Mouse (Mus musculus) stomach, embryonic 14.5 days (tissue): ENCODE measurements around the gene Nr2c1. TPM values are rescaled to one million over a fixed set of nuclear protein-coding genes. Genes with fewer than 3 reads are reported as not detected.

ENCODE experiments used
- ATAC-seq: fragments of 200-750 bp; cut with Nextera tagmentation; 2 replicates; pipeline ENCODE4 v1.8.0; 2017; ENCODE audit warnings: low read depth, moderate TSS enrichment; ENCODE audit not compliant: insufficient number of reproducible peaks, insufficient read depth, low FRiP score
- H3K27ac ChIP-seq: fragments of 300-500 bp; sonication (generic); 2 replicates; pipeline ENCODE4 v1.5.1; 2014; ENCODE audit warnings: mild to moderate bottlenecking, low read length, moderate library complexity, mixed read lengths
- H3K27me3 ChIP-seq: fragments of 300-500 bp; sonication (generic); 2 replicates; pipeline ENCODE4 v1.6.1; 2014; ENCODE audit warnings: low read length, control low read depth, mixed read lengths; ENCODE audit not compliant: control insufficient read depth, insufficient read depth
- H3K36me3 ChIP-seq: fragments of 300-500 bp; sonication (generic); 2 replicates; pipeline ENCODE4 v1.6.1; 2014; ENCODE audit warnings: mild to moderate bottlenecking, control low read depth, low read length, moderate library complexity, mixed read lengths; ENCODE audit not compliant: control insufficient read depth, insufficient read depth
- H3K4me1 ChIP-seq: fragments of 300-500 bp; sonication (generic); 2 replicates; pipeline ENCODE4 v1.6.1; 2014; ENCODE audit warnings: low read length, control low read depth, mixed read lengths; ENCODE audit not compliant: control insufficient read depth, insufficient read depth
- H3K4me2 ChIP-seq: fragments of 300-500 bp; sonication (generic); replicated peaks from 2 replicates; pipeline ENCODE4 v1.6.1; 2014; ENCODE audit warnings: low read depth, low read length, control low read depth
- H3K4me3 ChIP-seq: fragments of 300-500 bp; sonication (generic); 2 replicates; pipeline ENCODE4 v1.5.1; 2014; ENCODE audit warnings: low read depth, low read length, control low read depth
- H3K9ac ChIP-seq: fragments of 300-500 bp; sonication (generic); replicated peaks from 2 replicates; pipeline ENCODE4 v1.6.1; 2014; ENCODE audit warnings: low read depth, mild to moderate bottlenecking, control low read depth, low read length, moderate library complexity, mixed read lengths
- H3K9me3 ChIP-seq: fragments of 300-500 bp; sonication (generic); 2 replicates; pipeline ENCODE4 v1.6.1; 2016; ENCODE audit warnings: low read depth, low read length, control low read depth; ENCODE audit not compliant: control insufficient read depth
- WGBS: fragments of 180-500 bp; shearing (Covaris S2); extraction: QIAGEN DNeasy Blood & Tissue Kit; methylation state at CpG from one replicate; pipeline ENCODE4 v1.1.7; 2014; 5-methylcytosine and 5-hydroxymethylcytosine counted together
- polyA plus RNA-seq: library from polyadenylated mRNA; unstranded; fragments of >200 nt; fragmentation: Nextera tagmentation; extraction: Ambion mirVana; gene quantifications from 2 replicates; pipeline ENCODE4 v1.2.1, GENCODE M21; 2014

Nr2c1 gene
- polyA plus RNA-seq, 1 experiment from 2014 or later, result 12.7 TPM

GRCm38 (mm10) chr10:94129680-94130119 lies 18.1 kb upstream of the Nr2c1 start:
- Histone ChIP-seq H3K4me3 (no peak overlapping the region), H3K4me2 (no peak overlapping the region), H3K27ac (peak overlapping the region; percentile 82), H3K36me3 (no peaks in the 10 kb centered on the region), H3K27me3 (no peaks in the 10 kb centered on the region), H3K4me1 (peaks cover 16% of the 10 kb centered on the region; the same call in 1 of the 2 replicates), H3K9ac (no peak overlapping the region), H3K9me3 (no peaks in the 10 kb centered on the region)
- WGBS, result 26% methylated on average over 9 of the region's 9 CpGs
- peak; percentile 65; the same call in 1 of the 2 replicates for ATAC-seq

DNA sequence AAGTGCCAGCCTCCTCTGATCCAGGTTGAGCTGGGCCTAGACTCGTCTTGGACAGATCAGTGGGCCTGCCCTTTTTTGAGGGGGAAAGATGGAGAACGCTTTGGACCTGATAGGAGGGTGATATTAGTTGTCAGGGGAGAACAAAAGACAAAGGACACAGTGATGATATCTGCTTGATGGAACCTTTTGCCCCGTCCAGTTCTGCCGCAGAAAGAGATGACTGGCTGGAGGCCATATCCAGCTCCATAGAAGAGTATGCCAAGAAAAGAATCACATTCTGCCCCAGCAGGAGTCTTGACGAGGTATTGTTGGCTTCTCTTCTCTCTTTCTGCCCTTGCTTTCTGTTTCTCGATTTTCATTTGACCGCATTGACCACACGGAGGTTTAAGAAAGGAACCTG lies 14.7 kb upstream of the Nr2c1 start:
- no peaks in the 10 kb centered on the region for H3K27me3 ChIP-seq
- H3K9me3 ChIP-seq, result no peaks in the 10 kb centered on the region
- no peak overlapping the region for H3K27ac ChIP-seq
- H3K4me1 ChIP-seq, result peaks cover 16% of the 10 kb centered on the region; the same call in 1 of the 2 replicates
- ATAC-seq, result no peak
- H3K4me2 ChIP-seq, result no peak overlapping the region
- no peaks in the 10 kb centered on the region for H3K36me3 ChIP-seq
- no peak overlapping the region for H3K4me3 ChIP-seq
- 83% methylated on average over 8 of the region's 8 CpGs for WGBS
- H3K9ac ChIP-seq, result no peak overlapping the region

- no peaks in the 10 kb centered on the region for H3K27me3 ChIP-seq
- no peak overlapping the region for H3K27ac ChIP-seq
- no peak overlapping the region for H3K4me2 ChIP-seq
- H3K4me3 ChIP-seq, result no peak overlapping the region
- ATAC-seq, result no peak
- no peaks in the 10 kb centered on the region for H3K36me3 ChIP-seq
- no peak overlapping the region for H3K9ac ChIP-seq
- H3K9me3 ChIP-seq, result no peaks in the 10 kb centered on the region
- 93% methylated on average over 7 of the region's 7 CpGs for WGBS
- peaks cover 14% of the 10 kb centered on the region; the same call in 1 of the 2 replicates for H3K4me1 ChIP-seq
These were observed 14.1 kb upstream of the Nr2c1 start for GRCm38 (mm10) chr10:94133674-94134073.

DNA sequence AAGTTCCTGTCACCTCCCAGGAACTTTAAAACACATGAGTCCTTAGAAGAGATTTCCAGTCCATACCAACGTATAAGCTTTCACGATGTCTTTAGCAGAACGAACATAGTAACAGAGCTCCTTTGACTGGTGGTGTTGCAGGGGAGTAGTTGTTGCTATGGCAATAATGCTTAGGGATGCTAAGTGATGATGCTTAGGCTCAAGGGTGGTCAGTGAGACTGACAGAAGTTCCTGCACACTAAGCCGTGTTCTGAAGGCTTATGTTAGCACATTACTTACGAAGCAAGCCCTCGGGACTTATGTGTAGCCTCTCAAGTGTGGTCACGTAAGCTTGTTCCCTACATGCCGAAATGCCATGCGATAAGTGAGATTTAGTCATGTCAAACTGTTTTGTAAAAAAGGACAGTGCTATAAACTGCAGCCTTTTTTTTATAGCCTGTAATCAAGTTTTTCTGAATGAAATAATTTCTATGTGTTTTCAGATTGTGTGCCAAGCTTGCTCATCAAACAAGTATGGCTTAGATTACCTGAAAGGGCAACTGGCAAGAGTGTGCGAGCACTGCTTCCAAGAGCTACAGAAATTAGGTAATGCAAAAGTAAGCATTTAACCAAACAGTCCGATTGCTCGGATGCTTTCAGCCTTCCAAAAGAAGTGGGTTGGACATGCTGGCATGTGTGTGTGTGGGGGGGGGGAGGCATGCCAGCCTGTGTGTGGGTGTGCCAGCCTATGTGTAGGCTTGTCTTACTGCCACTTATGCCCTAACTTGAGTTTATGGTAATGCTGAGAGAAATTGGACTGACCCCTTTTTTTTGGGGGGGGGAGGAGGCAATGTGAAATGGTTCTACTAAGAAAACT lies 13.1 kb upstream of the Nr2c1 start:
- Histone ChIP-seq H3K27me3 (no peaks in the 10 kb centered on the region), H3K4me2 (no peak overlapping the region), H3K27ac (no peak overlapping the region), H3K9me3 (no peaks in the 10 kb centered on the region), H3K4me1 (0 out of 2 replicates have a peak, but pooled peaks cover 5% of the 10 kb centered on the region), H3K36me3 (no peaks in the 10 kb centered on the region), H3K9ac (no peak overlapping the region), H3K4me3 (no peak overlapping the region)
- ATAC-seq, result no peak
- 93% methylated on average over 12 of the region's 12 CpGs for WGBS

DNA sequence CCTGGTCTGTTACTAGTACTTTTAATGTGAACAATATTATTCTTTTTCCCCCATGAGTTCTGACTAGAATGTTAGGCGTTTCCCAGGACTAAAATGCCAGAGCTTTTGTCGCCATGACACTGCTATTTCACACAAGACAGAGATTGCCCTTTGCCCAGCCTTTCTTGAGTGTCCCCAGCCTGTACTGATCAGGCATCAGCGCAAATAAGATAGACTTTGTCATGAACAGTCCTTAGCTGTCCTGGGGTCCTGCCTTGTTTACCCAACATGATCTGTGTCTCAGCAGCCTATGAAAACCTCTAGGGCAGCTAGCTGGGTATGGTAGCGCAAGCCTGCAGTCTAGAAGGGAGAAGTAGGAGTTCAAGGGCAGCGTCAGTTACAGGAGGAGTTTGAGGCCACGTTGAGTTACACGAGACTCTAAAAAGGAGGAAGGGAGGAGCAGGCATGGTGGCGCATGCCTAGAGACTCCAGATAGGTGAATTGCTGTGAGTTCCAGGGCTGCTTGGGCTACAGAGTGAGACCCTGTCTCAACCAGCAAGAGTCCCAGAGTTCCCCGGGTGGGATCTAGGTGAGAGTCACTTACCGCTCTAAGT lies 8.8 kb upstream of the Nr2c1 start:
- ATAC-seq, result no peak
- WGBS, result 83% methylated on average over 10 of the region's 10 CpGs
- no peaks in the 10 kb centered on the region for H3K36me3 ChIP-seq
- H3K27ac ChIP-seq, result no peak overlapping the region
- no peaks in the 10 kb centered on the region for H3K9me3 ChIP-seq
- H3K4me3 ChIP-seq, result no peak overlapping the region
- no peak overlapping the region for H3K9ac ChIP-seq
- no peaks in the 10 kb centered on the region for H3K27me3 ChIP-seq
- H3K4me2 ChIP-seq, result no peak overlapping the region
- no peaks in the 10 kb centered on the region for H3K4me1 ChIP-seq

DNA sequence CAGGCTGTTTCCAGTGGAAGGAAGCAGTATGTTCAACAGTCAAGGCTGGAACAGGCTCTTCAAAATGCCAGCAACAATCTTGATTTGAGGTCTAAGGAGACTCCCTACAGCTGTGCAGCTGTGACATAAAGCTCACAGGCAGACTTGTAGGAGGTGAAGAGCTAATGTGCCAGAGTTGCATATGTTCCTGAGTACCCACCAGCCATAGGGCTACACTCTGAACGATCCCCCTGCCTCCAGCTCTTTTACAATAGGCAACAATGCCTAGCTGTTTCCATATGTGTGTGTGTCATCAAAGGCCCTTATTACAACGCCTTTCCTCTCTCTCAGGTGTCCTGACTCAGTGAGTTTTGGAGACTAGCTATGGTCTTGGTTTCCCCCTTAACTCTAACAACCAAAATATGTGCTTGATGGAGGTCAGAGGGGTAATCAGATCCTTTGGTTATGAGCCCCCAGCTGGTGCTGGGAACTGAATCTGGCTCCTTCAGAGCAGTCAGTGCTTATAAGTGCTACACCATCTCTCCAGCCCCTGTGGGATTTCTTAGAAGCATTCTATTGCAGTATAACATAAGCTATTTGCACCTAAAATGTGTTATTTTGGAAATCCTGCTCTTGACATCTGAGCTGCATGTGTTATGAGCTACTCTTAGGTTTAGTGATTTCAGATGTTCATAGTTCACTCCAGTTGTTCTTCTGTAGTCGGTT lies 7.4 kb upstream of the Nr2c1 start:
- ATAC-seq, result no peak
- no peaks in the 10 kb centered on the region for H3K9me3 ChIP-seq
- H3K4me1 ChIP-seq, result no peaks in the 10 kb centered on the region
- H3K36me3 ChIP-seq, result no peaks in the 10 kb centered on the region
- WGBS, result 79% methylated on average over 3 of the region's 3 CpGs
- no peak overlapping the region for H3K4me3 ChIP-seq
- H3K4me2 ChIP-seq, result no peak overlapping the region
- H3K27me3 ChIP-seq, result no peaks in the 10 kb centered on the region
- no peak overlapping the region for H3K27ac ChIP-seq
- no peak overlapping the region for H3K9ac ChIP-seq

- 91% methylated on average over 3 of the region's 3 CpGs for WGBS
- H3K4me2 ChIP-seq, result no peak overlapping the region
- no peaks in the 10 kb centered on the region for H3K36me3 ChIP-seq
- H3K9me3 ChIP-seq, result no peaks in the 10 kb centered on the region
- no peak overlapping the region for H3K9ac ChIP-seq
- ATAC-seq, result no peak
- H3K4me1 ChIP-seq, result no peaks in the 10 kb centered on the region
- no peak overlapping the region for H3K4me3 ChIP-seq
- H3K27me3 ChIP-seq, result no peaks in the 10 kb centered on the region
- H3K27ac ChIP-seq, result no peak overlapping the region
These were observed 5.4 kb upstream of the Nr2c1 start for GRCm38 (mm10) chr10:94142427-94142826.

DNA sequence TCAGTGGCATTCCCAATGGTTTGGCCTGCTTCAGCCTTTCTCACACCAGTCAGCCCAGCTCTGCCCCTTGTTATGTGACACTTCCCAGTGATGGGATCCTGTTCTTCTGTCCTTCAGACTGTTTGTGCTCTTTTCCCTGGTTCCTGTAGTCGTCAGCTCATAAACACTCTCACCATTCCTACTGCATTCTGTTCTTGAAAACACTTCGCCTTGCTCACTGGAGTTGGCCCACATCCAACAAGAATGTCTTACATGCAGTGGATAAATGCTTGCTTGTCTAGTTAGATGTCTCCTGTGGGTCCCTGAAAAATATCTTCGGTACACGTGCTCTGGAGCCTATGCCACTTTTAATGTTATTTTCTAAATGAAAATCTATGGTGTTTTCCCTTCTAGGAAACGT lies 3.2 kb upstream of the Nr2c1 start:
- 65% methylated on average over 5 of the region's 5 CpGs for WGBS

More for the DNA sequence above, 3.2 kb upstream of the Nr2c1 start:
- H3K9me3 ChIP-seq, result no peaks in the 10 kb centered on the region
- no peak overlapping the region for H3K27ac ChIP-seq
- H3K27me3 ChIP-seq, result no peaks in the 10 kb centered on the region
- ATAC-seq, result no peak
- no peak overlapping the region for H3K4me2 ChIP-seq
- H3K9ac ChIP-seq, result no peak overlapping the region
- H3K4me3 ChIP-seq, result no peak overlapping the region
- H3K4me1 ChIP-seq, result peaks cover 5% of the 10 kb centered on the region; the same call in 1 of the 2 replicates
- H3K36me3 ChIP-seq, result no peaks in the 10 kb centered on the region
